Comparison of ENCODE assay signal across 9 mouse cellular contexts in the genomic region with DNA sequence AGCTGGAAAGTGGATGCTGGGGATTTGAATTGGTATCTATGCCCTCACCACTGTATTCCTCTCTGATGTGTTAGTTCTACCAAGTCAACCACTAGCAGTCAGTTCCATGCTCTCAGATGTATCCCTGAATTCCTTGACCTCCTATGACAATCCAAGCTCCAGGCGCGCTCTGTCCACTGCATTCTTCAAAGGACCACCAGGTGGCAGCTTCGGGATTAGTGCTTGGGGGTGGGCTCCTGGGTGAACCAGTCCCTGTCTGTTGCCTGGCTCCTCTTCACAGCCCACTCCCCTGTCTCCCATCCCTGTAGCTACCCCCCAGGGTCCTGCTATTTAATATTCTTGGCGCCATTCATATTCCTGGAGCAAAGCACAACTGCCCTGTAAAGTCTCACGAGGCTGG. TPM values are rescaled to one million over a fixed set of nuclear protein-coding genes. Genes with fewer than 3 reads are reported as not detected.
DNase-seq lines count a peak whose midpoint lies in the region; ATAC-seq and TF ChIP-seq lines count a peak whose summit lies in the region.
"Had no signal": no experiment of that assay in that cellular context is flagged by ENCODE, and none has a peak within 500 bp of the region (broad histone marks: within the 10 kb centered on the region; RNA-seq: fewer than 3 reads in every experiment).

No protein-coding gene starts in this region.

- ATAC-seq in heart, embryonic 11.5 days (replicated peaks; ENCODE audit: insufficient number of reproducible peaks, low FRiP score, low TSS enrichment), result no peak
- no peak for ATAC-seq in midbrain, embryonic 14.5 days (ENCODE audit: low FRiP score, low TSS enrichment)
- no peak for ATAC-seq in midbrain, embryonic 13.5 days
- no peak for ATAC-seq in liver, embryonic 14.5 days (ENCODE audit: insufficient read depth)

- H3K27ac ChIP-seq in heart, adult 2 months, result no peak overlapping the region
- H3K27ac ChIP-seq in heart, embryonic 11.5 days (ENCODE audit: low read depth, low read length), result no peak overlapping the region
- H3K27ac ChIP-seq in midbrain, embryonic 14.5 days (replicated peaks; ENCODE audit: low read depth, low read length), result no peak overlapping the region
- H3K27ac ChIP-seq in midbrain, embryonic 13.5 days, result no peak overlapping the region; the same call in 1 of the 2 replicates
- H3K27ac ChIP-seq in liver, embryonic 14.5 days, result no peak overlapping the region
- H3K27ac ChIP-seq: macrophage had no signal

- H3K4me3 ChIP-seq in heart, adult 2 months, result no peak overlapping the region
- H3K4me3 ChIP-seq in heart, embryonic 11.5 days (ENCODE audit: low read depth, low read length), result no peak overlapping the region
- H3K4me3 ChIP-seq in midbrain, embryonic 14.5 days (replicated peaks; ENCODE audit: low read depth, low read length), result no peak overlapping the region
- H3K4me3 ChIP-seq in midbrain, embryonic 13.5 days (replicated peaks), result no peak overlapping the region
- H3K4me3 ChIP-seq in liver, embryonic 14.5 days (ENCODE audit: insufficient read depth in 1 of 2, low read depth in 2 of 2, low read length in 2 of 2), result no peak overlapping the region

- H3K79me2 ChIP-seq in heart, adult 2 months (replicated peaks; ENCODE audit: control insufficient read depth, insufficient read depth, low read length), result no peaks in the 10 kb centered on the region

- peaks cover 1% of the 10 kb centered on the region; the same call in 1 of the 2 replicates for H3K4me1 ChIP-seq in heart, adult 2 months (ENCODE audit: control insufficient read depth, insufficient read depth, low read length)
- peaks cover 36% of the 10 kb centered on the region for H3K4me1 ChIP-seq in heart, embryonic 11.5 days (ENCODE audit: control insufficient read depth, insufficient read depth, low read length)
- H3K4me1 ChIP-seq in midbrain, embryonic 14.5 days (ENCODE audit: control insufficient read depth, insufficient read depth, low read length), result peaks cover 40% of the 10 kb centered on the region
- H3K4me1 ChIP-seq in midbrain, embryonic 13.5 days (replicated peaks), result peaks cover 50% of the 10 kb centered on the region
- peaks cover 0 to 14% of the 10 kb centered on the region in 2 experiments; a peak in 3 of 4 replicates for H3K4me1 ChIP-seq in liver, embryonic 14.5 days (replicated peaks; ENCODE audit: control insufficient read depth in 2 of 2, insufficient read depth in 2 of 2, low read length in 1 of 2)

- WGBS in heart, adult 2 months, result 35% methylated on average over 5 of the region's 5 CpGs
- WGBS in heart, embryonic 11.5 days (ENCODE audit: insufficient replicate concordance), result 10% methylated on average over 5 of the region's 5 CpGs
- 7% methylated on average over 5 of the region's 5 CpGs for WGBS in midbrain, embryonic 14.5 days
- WGBS in midbrain, embryonic 13.5 days, result 5% methylated on average over 5 of the region's 5 CpGs
- whole genome bisulfite sequencing in liver, embryonic 14.5 days (ENCODE audit: insufficient replicate concordance), result 23% methylated on average over 5 of the region's 5 CpGs

- H3K36me3 ChIP-seq in heart, adult 2 months (ENCODE audit: control insufficient read depth, insufficient read depth, low read length), result no peaks in the 10 kb centered on the region
- no peaks in the 10 kb centered on the region for H3K36me3 ChIP-seq in heart, embryonic 11.5 days (ENCODE audit: control insufficient read depth, insufficient read depth, low read length)
- H3K36me3 ChIP-seq in midbrain, embryonic 14.5 days (ENCODE audit: control insufficient read depth, insufficient read depth, low read length), result no peaks in the 10 kb centered on the region
- no peaks in the 10 kb centered on the region for H3K36me3 ChIP-seq in midbrain, embryonic 13.5 days
- H3K36me3 ChIP-seq in liver, embryonic 14.5 days (replicated peaks; ENCODE audit: control insufficient read depth, insufficient read depth, low read depth), result no peaks in the 10 kb centered on the region

- peaks cover 2% of the 10 kb centered on the region; the same call in 1 of the 2 replicates for H3K27me3 ChIP-seq in heart, adult 2 months (ENCODE audit: control insufficient read depth, insufficient read depth, low read length)
- peaks cover 3% of the 10 kb centered on the region; the same call in 1 of the 2 replicates for H3K27me3 ChIP-seq in heart, embryonic 11.5 days (ENCODE audit: control insufficient read depth, insufficient read depth, low read length)
- H3K27me3 ChIP-seq in midbrain, embryonic 14.5 days (ENCODE audit: control insufficient read depth, insufficient read depth, low read length), result no peaks in the 10 kb centered on the region
- peaks cover 4% of the 10 kb centered on the region; the same call in 1 of the 2 replicates for H3K27me3 ChIP-seq in midbrain, embryonic 13.5 days
- peaks cover 7% of the 10 kb centered on the region for H3K27me3 ChIP-seq in liver, embryonic 14.5 days (ENCODE audit: control insufficient read depth, insufficient read depth, low read length)

- intact Hi-C loops in heart, adult 2 months (cut with DNase I), result loop anchor here (2.0 to 10.0 kb wide), 3 partner anchors 28 to 390 kb away; no protein-coding TSS in a partner anchor
- intact Hi-C loops in gastrocnemius, postnatal 14 days (cut with DNase I; ENCODE audit: low total_unique reads), result loop anchor here (5.0 kb wide), 1 partner anchor 72 kb away; a partner anchor contains a TSS

- DNase-seq in heart, adult 2 months, result peak in 1 of 2 experiments; percentile 51
- peak; percentile 82 for DNase-seq in midbrain, embryonic 14.5 days
- DNase-seq in brain, embryonic 14.5 days (ENCODE audit: low read depth), result peak; percentile 75
- DNase-seq in liver, embryonic 14.5 days (ENCODE audit: low read depth in 3 of 3, low spot score in 3 of 3), result no peak
- no peak for DNase-seq in frontal cortex, adult 2 months (ENCODE audit: extremely low spot score in 1 of 2, low spot score in 1 of 2)
- no peak for DNase-seq in gastrocnemius, postnatal 14 days

- no peak overlapping the region for H3K9ac ChIP-seq in heart, adult 2 months (ENCODE audit: low read depth, low read length)
- no peak overlapping the region for H3K9ac ChIP-seq in heart, embryonic 11.5 days (ENCODE audit: low read depth, low read length)
- H3K9ac ChIP-seq in midbrain, embryonic 14.5 days (replicated peaks; ENCODE audit: low read length), result no peak overlapping the region
- H3K9ac ChIP-seq in midbrain, embryonic 13.5 days (replicated peaks), result no peak overlapping the region
- no peak overlapping the region for H3K9ac ChIP-seq in liver, embryonic 14.5 days (replicated peaks)

- TF ChIP-seq EP300 in heart, adult 2 months (IDR thresholded peaks at IDR 0.05; ENCODE audit: insufficient read depth, low read depth, low read length), result no peak
- no peak for TF ChIP-seq EP300 in liver, embryonic 14.5 days (IDR thresholded peaks at IDR 0.05; ENCODE audit: low read depth)

- H3K9me3 ChIP-seq in heart, embryonic 11.5 days (replicated peaks; ENCODE audit: control insufficient read depth, low read length), result no peaks in the 10 kb centered on the region
- no peaks in the 10 kb centered on the region for H3K9me3 ChIP-seq in midbrain, embryonic 14.5 days (ENCODE audit: control insufficient read depth, low read length)
- no peaks in the 10 kb centered on the region for H3K9me3 ChIP-seq in midbrain, embryonic 13.5 days
- H3K9me3 ChIP-seq in liver, embryonic 14.5 days (ENCODE audit: control insufficient read depth, low read length), result no peaks in the 10 kb centered on the region

- no peak for TF ChIP-seq POLR2A in heart, adult 2 months (IDR thresholded peaks at IDR 0.05; ENCODE audit: insufficient read depth, low read depth, low read length)
- TF ChIP-seq POLR2A in brain, embryonic 14.5 days (IDR thresholded peaks at IDR 0.05; ENCODE audit: borderline replicate concordance, extremely low read depth, insufficient read depth, insufficient read length, poor library complexity, severe bottlenecking), result no peak

- TF ChIP-seq CTCF in heart, adult 2 months (IDR thresholded peaks at IDR 0.05), result peak; percentile 74
- TF ChIP-seq CTCF in brain, embryonic 14.5 days (IDR thresholded peaks at IDR 0.05; ENCODE audit: borderline replicate concordance, extremely low read depth, insufficient read depth, insufficient read length), result peak; percentile 81
- peak; percentile 72 for TF ChIP-seq CTCF in liver, embryonic 14.5 days (IDR thresholded peaks at IDR 0.05; ENCODE audit: low read depth)

- H3K4me2 ChIP-seq in heart, embryonic 11.5 days, result no peak overlapping the region
- H3K4me2 ChIP-seq in midbrain, embryonic 14.5 days (ENCODE audit: low read length), result no peak overlapping the region
- no peak overlapping the region for H3K4me2 ChIP-seq in midbrain, embryonic 13.5 days (replicated peaks)
- no peak overlapping the region for H3K4me2 ChIP-seq in liver, embryonic 14.5 days (ENCODE audit: low read depth)

RNA-seq across cellular contexts. Expression of a gene that starts 1.5 kb away (rescaled TPM):
- total RNA-seq in heart, adult 2 months (2021), result under 1 TPM; 0.48 to 0.81 TPM
- 0.61 and 0.64 TPM in 2 replicates for polyA plus RNA-seq in heart, adult 2 months (2012; rRNA removed)
- 6.1 and 6.5 TPM in 2 replicates for polyA plus RNA-seq in heart, embryonic 11.5 days (2014; fragmentation: Nextera tagmentation; extraction: Ambion mirVana)
- 3.5 and 5.8 TPM in 2 replicates for polyA plus RNA-seq in midbrain, embryonic 14.5 days (2014; fragmentation: Nextera tagmentation; extraction: Ambion mirVana)
- 8.5 and 10.3 TPM in 2 replicates for polyA plus RNA-seq in midbrain, embryonic 13.5 days (2015; fragmentation: Nextera tagmentation; extraction: Ambion mirVana)
- polyA plus RNA-seq in brain, embryonic 14.5 days (2012; rRNA removed), result 9.8 and 11.3 TPM in 2 replicates
- 0.17 and 0.19 TPM in 2 replicates for polyA plus RNA-seq in liver, embryonic 14.5 days (2012; rRNA removed)
- polyA plus RNA-seq in liver, embryonic 14.5 days (2014; fragmentation: Nextera tagmentation; extraction: Ambion mirVana), result 0.10 and 0.14 TPM in 2 replicates
- polyA plus RNA-seq in frontal cortex, adult 2 months (2012; rRNA removed), result 1.7 and 2.0 TPM in 2 replicates
- total RNA-seq in gastrocnemius, postnatal 14 days (2021), result under 1 TPM; 0.11 to 0.12 TPM
- polyA plus RNA-seq: macrophage had no signal

Comparison
In these comparisons a context has a peak if more than half of its experiments do, and no peak if none do; other contexts are left out.
1. DNase-seq: peak in midbrain, embryonic 14.5 days (single experiment) and brain, embryonic 14.5 days (single experiment); none in liver, embryonic 14.5 days (0 of 3), frontal cortex, adult 2 months (0 of 2) and gastrocnemius, postnatal 14 days (single experiment).
2. Peak in every context shown above with its lines, with median percentiles within 50 percentile points of each other: CTCF ChIP-seq.